Mouse (Mus musculus): ENCODE measurements around the gene Tert. TPM values are rescaled to one million over a fixed set of nuclear protein-coding genes. Genes with fewer than 3 reads are reported as not detected.
A peak's percentile ranks its signal among the peaks of the same experiment; 100 is the strongest.

Tert gene
- polyA plus RNA-seq, 1 experiment from 2014 or later = 5.6 TPM

DNA sequence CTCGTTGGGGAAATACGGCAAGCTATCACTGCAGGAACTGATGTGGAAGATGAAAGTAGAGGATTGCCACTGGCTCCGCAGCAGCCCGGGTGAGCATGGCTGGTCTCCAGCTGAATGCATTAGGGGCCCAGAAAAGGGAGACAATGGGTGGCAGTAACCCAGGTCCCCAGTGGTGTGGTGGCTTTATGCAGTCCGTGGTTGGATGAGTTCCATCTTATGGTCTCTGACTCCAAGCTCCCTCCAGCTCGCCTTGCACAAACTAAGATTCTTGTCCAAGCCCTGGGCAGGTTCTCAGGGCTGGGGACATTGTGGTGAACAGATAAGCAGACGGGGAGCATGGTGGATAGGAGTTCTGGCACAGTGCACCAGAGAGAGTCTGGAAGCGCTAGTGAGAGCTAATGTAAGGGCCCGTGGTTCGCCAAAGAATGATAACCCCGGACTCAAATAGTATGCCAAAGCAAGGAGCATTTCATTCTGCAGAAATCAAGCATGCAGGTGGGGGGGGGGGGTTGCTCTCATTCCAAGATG is 1.9 kb downstream of the Tert start:
- no peak for DNase-seq (ENCODE audit: low spot score)
- 92% methylated on average over 11 of the region's 11 CpGs for WGBS
- Histone ChIP-seq H3K9me3 (no peaks in the 10 kb centered on the region), H3K4me1 (replicated peaks) (peaks cover 25% of the 10 kb centered on the region), H3K4me3 (no peak overlapping the region), H3K27ac (no peak overlapping the region), H3K27me3 (ENCODE audit: insufficient read depth, poor library complexity, severe bottlenecking) (no peaks in the 10 kb centered on the region; the same call in 1 of the 2 replicates), H3K36me3 (peaks cover 6% of the 10 kb centered on the region; the same call in 1 of the 2 replicates)

DNA sequence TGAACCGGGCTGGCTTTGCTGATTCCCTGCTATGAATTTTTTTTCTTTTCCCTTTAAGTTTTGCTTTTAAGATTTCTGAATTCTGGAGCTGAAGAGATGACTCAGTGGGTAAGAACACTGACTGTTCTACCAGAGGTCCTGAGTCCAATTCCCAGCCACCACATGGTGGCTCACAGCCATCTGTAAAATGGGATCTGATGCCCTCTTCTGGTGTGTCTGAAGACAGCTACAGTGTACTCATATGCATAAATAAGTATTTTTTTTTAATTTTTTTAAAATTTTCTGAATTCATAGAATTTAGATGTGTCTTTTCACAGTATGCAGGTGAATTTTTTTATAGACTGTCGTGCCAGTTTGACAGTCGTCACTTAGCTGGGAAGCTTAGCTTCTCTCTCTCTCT is 5.1 kb downstream of the Tert start:
- peaks cover 29% of the 10 kb centered on the region for H3K36me3 ChIP-seq
- H3K27me3 ChIP-seq (ENCODE audit: insufficient read depth, poor library complexity, severe bottlenecking) = no peaks in the 10 kb centered on the region; the same call in 1 of the 2 replicates
- no peak overlapping the region for H3K27ac ChIP-seq
- no peak overlapping the region for H3K4me3 ChIP-seq
- WGBS = 95% methylated on average over 3 of the region's 3 CpGs
- no peaks in the 10 kb centered on the region for H3K9me3 ChIP-seq
- H3K4me1 ChIP-seq (replicated peaks) = peaks cover 16% of the 10 kb centered on the region
- no peak for DNase-seq (ENCODE audit: low spot score)

DNA sequence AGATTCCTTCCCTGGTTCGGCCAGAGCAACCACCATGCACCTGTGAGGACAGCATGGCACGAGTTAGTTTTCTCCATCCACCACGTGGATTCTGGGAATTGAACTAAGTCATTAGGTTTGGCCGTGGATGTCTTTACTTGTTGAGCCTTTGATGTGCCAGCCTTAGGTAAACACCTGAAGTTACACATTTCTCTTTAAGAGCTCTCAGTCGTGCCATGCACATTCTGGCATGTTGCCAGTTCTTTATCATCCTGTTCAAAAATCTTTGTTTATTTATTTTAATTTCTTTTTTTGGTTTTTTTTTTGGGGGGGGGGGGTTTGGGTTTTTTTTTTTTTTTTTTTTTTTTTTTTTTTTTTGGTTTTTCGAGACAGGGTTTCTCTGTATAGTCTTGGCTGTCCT is 11.1 kb downstream of the Tert start:
- 87% methylated on average over 5 of the region's 6 CpGs for WGBS

DNA sequence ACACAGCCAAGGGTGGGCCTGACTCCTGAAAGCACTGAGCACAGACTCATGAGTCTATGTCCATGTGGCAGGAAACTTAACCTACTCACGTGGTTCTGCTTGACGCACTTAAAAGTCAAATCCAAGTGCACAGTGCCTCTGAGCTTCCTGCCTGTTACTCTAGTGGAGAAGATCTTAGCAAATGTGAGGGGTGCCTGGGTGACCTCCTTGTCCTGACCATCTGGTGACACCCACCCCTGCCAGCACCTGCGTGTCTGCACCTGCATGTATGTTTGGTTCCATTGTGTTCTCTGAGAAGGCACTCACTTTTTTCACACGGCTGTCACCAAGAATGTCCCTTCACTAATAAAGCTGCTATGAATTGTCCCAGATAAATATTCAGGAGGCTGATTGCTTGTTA is 14.6 kb downstream of the Tert start:
- no peaks in the 10 kb centered on the region for H3K4me1 ChIP-seq (replicated peaks)
- no peak for DNase-seq (ENCODE audit: low spot score)
- no peak overlapping the region for H3K4me3 ChIP-seq
- no peaks in the 10 kb centered on the region for H3K9me3 ChIP-seq
- peaks cover 13% of the 10 kb centered on the region for H3K36me3 ChIP-seq
- H3K27me3 ChIP-seq (ENCODE audit: insufficient read depth, poor library complexity, severe bottlenecking) = no peaks in the 10 kb centered on the region
- H3K27ac ChIP-seq = no peak overlapping the region
- WGBS = 93% methylated on average over 4 of the region's 4 CpGs

More for the DNA sequence above, 11.1 kb downstream of the Tert start:
- no peaks in the 10 kb centered on the region for H3K27me3 ChIP-seq (ENCODE audit: insufficient read depth, poor library complexity, severe bottlenecking)
- no peak overlapping the region for H3K27ac ChIP-seq
- H3K36me3 ChIP-seq = peaks cover 37% of the 10 kb centered on the region
- H3K9me3 ChIP-seq = no peaks in the 10 kb centered on the region
- H3K4me1 ChIP-seq (replicated peaks) = no peaks in the 10 kb centered on the region
- no peak overlapping the region for H3K4me3 ChIP-seq
- no peak for DNase-seq (ENCODE audit: low spot score)

DNA sequence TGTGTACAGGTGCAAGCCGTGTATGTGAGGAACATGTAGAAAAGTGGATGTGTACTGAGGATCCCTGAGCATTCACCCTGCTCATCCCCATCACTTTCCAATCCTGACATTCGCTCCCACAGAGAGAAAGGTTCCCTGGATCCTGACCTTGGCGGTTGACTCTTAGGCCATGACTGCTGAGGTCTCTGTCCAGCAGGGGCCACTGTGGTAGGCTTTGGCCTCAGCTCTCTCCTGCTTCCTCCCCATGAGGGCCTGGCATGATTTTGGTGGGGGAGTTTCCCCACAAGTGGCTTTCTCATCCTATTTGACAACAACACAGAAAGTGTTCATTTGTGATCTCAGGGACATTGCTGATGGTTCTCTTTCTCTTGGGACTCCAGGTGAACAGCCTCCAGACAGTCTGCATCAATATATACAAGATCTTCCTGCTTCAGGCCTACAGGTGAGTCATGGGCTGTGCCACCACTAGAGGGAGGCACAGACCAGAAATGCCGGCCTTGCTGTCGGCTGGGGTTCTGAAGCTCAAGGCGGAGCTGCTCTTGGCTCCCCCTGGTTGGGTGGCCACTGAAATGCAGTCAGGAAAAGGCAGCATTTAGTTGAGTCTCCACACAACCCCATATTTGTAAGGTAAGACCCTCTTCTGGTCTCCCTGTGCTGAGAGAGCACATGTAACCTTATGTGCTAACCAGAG is 19.8 kb downstream of the Tert start:
- peak; percentile 47 for DNase-seq (ENCODE audit: low spot score)
- no peak overlapping the region for H3K27ac ChIP-seq
- no peaks in the 10 kb centered on the region for H3K27me3 ChIP-seq (ENCODE audit: insufficient read depth, poor library complexity, severe bottlenecking)
- 38% methylated on average over 6 of the region's 6 CpGs for WGBS
- H3K4me3 ChIP-seq = no peak overlapping the region
- no peaks in the 10 kb centered on the region for H3K4me1 ChIP-seq (replicated peaks)
- peaks cover 28% of the 10 kb centered on the region for H3K36me3 ChIP-seq
- no peaks in the 10 kb centered on the region for H3K9me3 ChIP-seq

DNA sequence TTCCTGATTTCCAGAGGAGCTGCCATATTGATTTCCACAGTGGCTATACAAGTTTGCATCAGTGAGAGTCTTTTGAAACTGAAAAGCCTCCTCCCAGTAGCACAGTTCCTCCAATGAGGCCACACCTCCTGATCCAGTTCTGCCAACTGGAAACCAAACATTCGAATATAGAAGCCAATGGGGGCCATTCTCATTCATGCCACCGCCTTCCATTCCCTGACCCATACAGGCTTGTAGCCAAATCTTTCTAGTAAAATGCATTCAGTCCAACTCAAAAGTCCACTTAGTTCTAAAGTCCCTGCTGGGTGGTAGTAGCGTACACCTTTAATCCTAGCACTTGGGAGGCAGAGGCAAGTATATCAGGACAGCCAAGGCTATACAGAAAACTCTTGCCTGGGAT is 26.6 kb downstream of the Tert start:
- Histone ChIP-seq H3K27ac (no peak overlapping the region), H3K36me3 (peaks cover 9% of the 10 kb centered on the region), H3K4me1 (replicated peaks) (no peaks in the 10 kb centered on the region), H3K4me3 (no peak overlapping the region), H3K9me3 (no peaks in the 10 kb centered on the region), H3K27me3 (ENCODE audit: insufficient read depth, poor library complexity, severe bottlenecking) (no peaks in the 10 kb centered on the region)
- DNase-seq (ENCODE audit: low spot score) = no peak
- 88% methylated on average over 3 of the region's 3 CpGs for WGBS

DNA sequence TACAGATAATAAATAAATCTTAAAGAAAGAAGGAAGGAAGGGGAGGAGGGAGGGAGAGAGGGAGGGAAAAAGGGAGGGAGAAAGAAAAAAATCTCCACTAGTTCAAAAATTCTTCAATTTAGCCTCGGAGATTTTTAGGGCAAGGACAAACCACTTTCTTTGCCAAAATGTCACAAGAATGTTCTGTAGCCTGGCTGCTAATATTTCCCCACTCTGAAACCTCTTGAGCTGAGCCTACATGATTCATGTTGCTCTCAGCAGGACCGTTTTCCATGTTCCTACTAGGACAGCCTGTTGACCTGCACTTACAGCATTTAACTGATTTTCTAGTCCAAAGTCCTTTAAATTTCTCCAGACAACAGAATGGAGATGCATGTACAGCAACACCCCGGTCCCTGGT is 28.3 kb downstream of the Tert start:
- no peak for DNase-seq (ENCODE audit: low spot score)
- no peak overlapping the region for H3K27ac ChIP-seq
- H3K4me3 ChIP-seq = no peak overlapping the region
- no peaks in the 10 kb centered on the region for H3K36me3 ChIP-seq
- 85% methylated on average over 3 of the region's 3 CpGs for whole genome bisulfite sequencing
- no peaks in the 10 kb centered on the region for H3K9me3 ChIP-seq
- no peaks in the 10 kb centered on the region for H3K27me3 ChIP-seq (ENCODE audit: insufficient read depth, poor library complexity, severe bottlenecking)
- H3K4me1 ChIP-seq (replicated peaks) = no peaks in the 10 kb centered on the region

DNA sequence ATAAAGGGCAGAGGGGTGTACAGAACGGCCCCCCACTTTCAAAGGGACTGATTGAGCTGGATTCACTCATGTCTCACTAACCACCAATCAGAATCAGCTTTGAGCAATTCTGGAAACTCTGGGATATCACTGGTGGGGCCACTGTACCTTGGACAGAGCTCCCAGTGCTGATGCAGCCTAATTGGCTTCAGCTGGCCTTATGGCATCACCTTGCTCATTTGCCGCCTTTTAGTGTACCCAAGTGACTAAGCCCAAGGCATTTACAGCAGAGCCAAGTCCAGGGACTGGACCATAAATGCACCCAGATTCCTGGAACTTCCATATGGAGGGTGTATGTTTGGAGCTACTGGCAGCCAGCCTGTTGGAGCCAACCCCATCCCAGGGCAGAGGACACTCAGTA is 32.2 kb downstream of the Tert start:
- no peak for DNase-seq (ENCODE audit: low spot score)
- no peak overlapping the region for H3K4me3 ChIP-seq
- H3K36me3 ChIP-seq = no peaks in the 10 kb centered on the region
- H3K27ac ChIP-seq = no peak overlapping the region
- H3K4me1 ChIP-seq (replicated peaks) = no peaks in the 10 kb centered on the region
- H3K9me3 ChIP-seq = no peaks in the 10 kb centered on the region
- H3K27me3 ChIP-seq (ENCODE audit: insufficient read depth, poor library complexity, severe bottlenecking) = no peaks in the 10 kb centered on the region
- 58% methylated on average over 2 of the region's 2 CpGs for WGBS

DNA sequence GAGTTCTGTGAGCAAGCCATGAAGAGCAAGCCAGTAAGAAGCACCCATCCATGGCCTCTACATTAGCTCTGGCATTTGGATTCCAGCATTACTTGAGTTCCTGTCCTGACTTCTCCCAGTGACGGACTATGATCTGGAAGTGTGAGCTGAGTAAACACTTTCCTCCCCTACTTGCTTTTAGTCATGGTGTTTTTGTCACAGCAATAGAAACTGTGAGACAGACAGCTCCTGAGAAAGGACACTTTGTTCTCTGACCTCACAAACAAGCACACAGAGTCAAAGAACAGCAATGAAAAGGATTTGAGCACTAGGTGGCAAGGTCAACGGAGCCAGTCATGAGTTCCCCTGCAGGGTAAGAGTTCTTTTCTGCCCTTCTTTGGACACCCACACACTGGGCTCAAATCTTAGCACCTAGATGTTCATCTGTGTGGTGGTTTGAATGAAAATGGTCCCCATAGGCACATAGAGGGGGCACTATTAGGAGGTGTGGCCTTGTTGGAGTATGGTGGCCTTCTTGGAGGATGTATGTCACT is 33.5 kb downstream of the Tert start:
- Histone ChIP-seq H3K4me3 (no peak overlapping the region), H3K9me3 (no peaks in the 10 kb centered on the region), H3K4me1 (replicated peaks) (no peaks in the 10 kb centered on the region), H3K27ac (no peak overlapping the region), H3K36me3 (no peaks in the 10 kb centered on the region), H3K27me3 (ENCODE audit: insufficient read depth, poor library complexity, severe bottlenecking) (no peaks in the 10 kb centered on the region)
- 68% methylated on average over 2 of the region's 2 CpGs for WGBS
- no peak for DNase-seq (ENCODE audit: low spot score)

DNA sequence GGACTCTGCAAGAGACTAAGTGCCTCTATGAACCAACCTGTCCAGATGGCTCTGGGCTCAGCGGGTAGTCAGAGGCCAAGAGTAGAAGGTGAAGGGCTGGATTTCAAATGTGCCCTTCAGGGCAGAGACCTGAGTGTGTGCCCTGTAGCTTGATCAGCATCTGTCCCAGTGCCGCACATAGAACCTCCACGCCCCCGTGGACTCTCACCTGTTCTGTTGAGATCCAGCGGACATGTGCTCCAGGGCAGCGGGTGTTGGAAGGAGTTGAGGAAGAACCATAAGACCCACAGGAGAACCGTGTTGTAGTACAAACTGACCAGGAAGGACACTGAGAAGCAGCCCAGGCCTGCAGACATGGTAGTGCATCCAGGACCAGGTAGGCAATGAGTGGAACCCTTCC is 48.5 kb downstream of the Tert start:
- Histone ChIP-seq H3K9me3 (no peaks in the 10 kb centered on the region), H3K4me1 (replicated peaks) (no peaks in the 10 kb centered on the region), H3K36me3 (no peaks in the 10 kb centered on the region), H3K27me3 (ENCODE audit: insufficient read depth, poor library complexity, severe bottlenecking) (no peaks in the 10 kb centered on the region), H3K4me3 (no peak overlapping the region), H3K27ac (no peak overlapping the region)
- 89% methylated on average over 7 of the region's 7 CpGs for WGBS
- DNase-seq (ENCODE audit: low spot score) = no peak

DNA sequence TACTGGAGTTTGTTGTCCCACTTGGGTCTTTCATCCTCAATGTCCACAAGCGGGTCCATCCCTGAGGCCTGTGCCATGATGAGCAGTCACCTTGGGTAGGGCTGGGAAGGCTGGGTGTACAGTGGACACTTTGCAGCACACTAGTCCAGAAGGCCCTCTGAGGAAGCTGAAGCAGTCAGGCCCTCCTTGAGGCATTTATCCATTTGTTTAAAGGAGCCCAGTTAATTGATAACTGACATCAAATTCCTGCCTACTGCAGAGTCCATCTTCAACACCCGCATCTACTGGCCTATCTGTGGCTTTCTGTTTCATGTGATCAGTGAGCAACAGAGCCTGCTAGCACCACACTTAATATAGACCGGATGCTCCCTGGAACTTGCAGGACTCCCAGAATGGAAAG is 51.1 kb downstream of the Tert start, which contains the start of gene Slc6a18:
Gene Slc6a18 (minus strand): TSS at position 171 of the 400 bp plus-strand sequence.
- DNase-seq (ENCODE audit: low spot score) = no peak
- Histone ChIP-seq H3K27me3 (ENCODE audit: insufficient read depth, poor library complexity, severe bottlenecking) (no peaks in the 10 kb centered on the region), H3K4me3 (no peak within 1 kb of the TSS), H3K36me3 (no peaks in the 10 kb centered on the region), H3K27ac (no peak within 1 kb of the TSS), H3K4me1 (replicated peaks) (no peaks in the 10 kb centered on the region), H3K9me3 (no peaks in the 10 kb centered on the region)
- WGBS = 86% methylated on average over 3 of the region's 3 CpGs

DNA sequence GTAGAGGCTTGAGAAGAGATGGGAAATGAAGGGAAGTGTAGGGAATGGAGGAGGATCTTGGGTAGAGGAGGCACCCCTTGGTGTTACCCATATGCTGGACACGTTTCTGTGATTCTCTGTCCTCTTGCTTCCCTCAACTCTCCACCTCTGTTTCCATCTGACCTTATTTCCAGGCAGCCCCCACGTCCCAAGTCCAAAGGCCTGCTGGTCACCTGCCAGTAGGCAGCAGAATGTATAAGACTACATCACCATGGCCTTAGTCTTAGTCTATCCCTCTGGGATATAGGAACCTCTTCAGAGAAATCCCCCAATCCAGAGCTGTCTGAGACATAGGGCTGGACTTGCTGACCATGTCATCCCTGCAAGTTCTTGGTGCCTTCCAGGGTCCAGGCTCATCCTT is 52.6 kb downstream of the Tert start:
- Histone ChIP-seq H3K36me3 (no peaks in the 10 kb centered on the region), H3K27ac (no peak overlapping the region), H3K4me1 (replicated peaks) (no peaks in the 10 kb centered on the region), H3K27me3 (ENCODE audit: insufficient read depth, poor library complexity, severe bottlenecking) (no peaks in the 10 kb centered on the region), H3K9me3 (no peaks in the 10 kb centered on the region), H3K4me3 (no peak overlapping the region)
- 67% methylated on average over 2 of the region's 2 CpGs for WGBS
- DNase-seq (ENCODE audit: low spot score) = no peak

DNA sequence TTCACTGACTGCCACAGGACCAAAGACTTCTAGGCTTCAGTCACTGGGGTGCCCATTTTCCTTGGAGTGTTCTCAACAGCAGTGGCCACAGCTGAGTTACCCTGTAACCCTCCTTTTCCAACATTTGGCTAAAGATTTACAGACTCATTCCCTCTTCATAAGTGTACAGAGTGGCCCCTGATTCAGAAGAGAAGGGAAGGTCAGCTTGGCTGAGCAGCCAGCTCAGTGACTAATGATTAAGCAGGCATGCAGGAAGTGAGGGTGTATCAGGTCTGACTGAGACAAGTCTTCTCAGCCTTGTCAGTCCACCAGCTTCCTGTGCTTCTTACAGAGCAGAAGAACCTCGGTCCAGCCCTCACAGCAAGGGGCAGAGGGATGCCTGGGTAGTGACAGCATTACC is 53.7 kb downstream of the Tert start:
- Histone ChIP-seq H3K36me3 (no peaks in the 10 kb centered on the region), H3K27ac (no peak overlapping the region)
- 42% methylated on average over 1 of the region's 1 CpGs for WGBS

More for the DNA sequence above, 53.7 kb downstream of the Tert start:
- Histone ChIP-seq H3K4me3 (no peak overlapping the region), H3K9me3 (no peaks in the 10 kb centered on the region), H3K4me1 (replicated peaks) (no peaks in the 10 kb centered on the region), H3K27me3 (ENCODE audit: insufficient read depth, poor library complexity, severe bottlenecking) (no peaks in the 10 kb centered on the region)
- no peak for DNase-seq (ENCODE audit: low spot score)
